In genomic region chr5:92424126-92424525, GRCm38 (mm10) we compare ENCODE assay signal across 16 mouse cellular contexts. TPM values are rescaled to one million over a fixed set of nuclear protein-coding genes. Genes with fewer than 3 reads are reported as not detected.
A peak's percentile ranks its signal among the peaks of the same experiment; 100 is the strongest.
DNase-seq lines count a peak whose midpoint lies in the region.
"Had no signal": no experiment of that assay in that cellular context is flagged by ENCODE, and none has a peak within 500 bp of the region (broad histone marks: within the 10 kb centered on the region; RNA-seq: fewer than 3 reads in every experiment).

No protein-coding gene starts in this region.

- H3K27ac ChIP-seq in heart, embryonic 10.5 days = no peak overlapping the region

- H3K4me1 ChIP-seq in heart, embryonic 10.5 days = no peaks in the 10 kb centered on the region

- no peak overlapping the region for H3K4me3 ChIP-seq in heart, embryonic 10.5 days

- WGBS in heart, embryonic 10.5 days = 95% methylated on average over 11 of the region's 11 CpGs

- intact Hi-C loops in heart, postnatal 10 days (cut with DNase I) = no loop called here

- peak; percentile 57 for DNase-seq in heart, adult 11 months
- no peak for DNase-seq in heart, adult 9 months (ENCODE audit: low spot score in 2 of 2)
- DNase-seq in heart, embryonic 10.5 days (ENCODE audit: low spot score) = peak; percentile 66
- DNase-seq in heart, postnatal 10 days = no peak
- DNase-seq: adrenal gland, adult 2 months; adrenal gland, adult 8-10 months; adrenal gland, postnatal 10 days; adrenal gland, postnatal 14 days; adrenal gland, postnatal 25 days; adrenal gland, postnatal 36 days; B cell, adult 2 months; cerebellum, adult 11 months; cerebellum, adult 11-12 months; cerebellum, adult 18-20 months had no signal

- peaks cover 98% of the 10 kb centered on the region for H3K36me3 ChIP-seq in heart, embryonic 10.5 days

- no peaks in the 10 kb centered on the region for H3K27me3 ChIP-seq in heart, embryonic 10.5 days (ENCODE audit: insufficient read depth, poor library complexity, severe bottlenecking)
- H3K27me3 ChIP-seq: CH12.LX, Patski had no signal

- H3K9me3 ChIP-seq in heart, embryonic 10.5 days = no peaks in the 10 kb centered on the region

RNA-seq across cellular contexts. Expression of gene Nup54, which starts 10.9 kb away (rescaled TPM):
- 52.8 and 60.8 TPM in 2 replicates for polyA plus RNA-seq in heart, embryonic 10.5 days (2016; fragmentation: Nextera tagmentation; extraction: Ambion mirVana)
- total RNA-seq in heart, postnatal 10 days (2021) = 10 to 100 TPM; 20.7 to 27.0 TPM

Comparison
In these comparisons a context has a peak if more than half of its experiments do, and no peak if none do; other contexts are left out.
1. DNase-seq: peak in heart, adult 11 months (single experiment) and heart, embryonic 10.5 days (single experiment); none in heart, adult 9 months (0 of 2) and heart, postnatal 10 days (0 of 2).